Mouse (Mus musculus): ENCODE data around the gene Sox13. TPM values are rescaled to one million over a fixed set of nuclear protein-coding genes. Genes with fewer than 3 reads are reported as not detected.

The Sox13 gene
- 4.3 and 5.8 TPM in 2 replicates for polyA plus RNA-seq (2015; fragmentation: Nextera tagmentation; extraction: Ambion mirVana)

- peak within 1 kb of the TSS; percentile 90 for H3K27ac ChIP-seq (ENCODE audit: low read length)
- H3K36me3 ChIP-seq (ENCODE audit: control insufficient read depth, insufficient read depth) = no peaks in the 10 kb centered on the region
- WGBS = under 1% methylated on average over 119 of the region's 128 CpGs
- no peaks in the 10 kb centered on the region for H3K9me3 ChIP-seq (replicated peaks; ENCODE audit: control insufficient read depth, low read length)
- peak within 1 kb of the TSS; percentile 89 for H3K9ac ChIP-seq (ENCODE audit: low read length)
- peak within 1 kb of the TSS; percentile 84 for H3K4me3 ChIP-seq (ENCODE audit: low read length)
- H3K27me3 ChIP-seq (ENCODE audit: control insufficient read depth, insufficient read depth, low read length) = no peaks in the 10 kb centered on the region
- ATAC-seq (replicated peaks; ENCODE audit: extremely low read depth, insufficient read depth, low FRiP score) = peak; percentile 77
- peak within 1 kb of the TSS; percentile 99 for H3K4me2 ChIP-seq (ENCODE audit: low read depth, low read length)
- H3K4me1 ChIP-seq (ENCODE audit: control insufficient read depth, insufficient read depth, low read length) = peaks cover 14% of the 10 kb centered on the region; the same call in 1 of the 2 replicates
Observed at GRCm38 (mm10) chr1:133423543-133424480, at the start of gene Sox13. Gene Sox13, minus strand, starts transcription at chr1:133424377.

- H3K27ac ChIP-seq (ENCODE audit: low read length) = peak overlapping the region; percentile 67
- H3K9me3 ChIP-seq (replicated peaks; ENCODE audit: control insufficient read depth, low read length) = no peaks in the 10 kb centered on the region
Observed at GRCm38 (mm10) chr1:133471556-133471955, 47.4 kb upstream of the Sox13 start.

GRCm38 (mm10) chr1:133471086-133471485 is 46.9 kb upstream of the Sox13 start:
- peak overlapping the region; percentile 76 for H3K27ac ChIP-seq (ENCODE audit: low read length)
- no peaks in the 10 kb centered on the region for H3K9me3 ChIP-seq (replicated peaks; ENCODE audit: control insufficient read depth, low read length)
- no peaks in the 10 kb centered on the region for H3K27me3 ChIP-seq (ENCODE audit: control insufficient read depth, insufficient read depth, low read length)
- H3K4me2 ChIP-seq (ENCODE audit: low read depth, low read length) = no peak overlapping the region
- WGBS = 55% methylated on average over 7 of the region's 7 CpGs
- no peaks in the 10 kb centered on the region for H3K36me3 ChIP-seq (ENCODE audit: control insufficient read depth, insufficient read depth)
- peaks cover 4% of the 10 kb centered on the region for H3K4me1 ChIP-seq (ENCODE audit: control insufficient read depth, insufficient read depth, low read length)
- no peak overlapping the region for H3K4me3 ChIP-seq (ENCODE audit: low read length)
- peak; percentile 77 for ATAC-seq (replicated peaks; ENCODE audit: extremely low read depth, insufficient read depth, low FRiP score)
- no peak overlapping the region for H3K9ac ChIP-seq (ENCODE audit: low read length)

More at GRCm38 (mm10) chr1:133471556-133471955, 47.4 kb upstream of the Sox13 start:
- no peak overlapping the region for H3K9ac ChIP-seq (ENCODE audit: low read length)
- H3K36me3 ChIP-seq (ENCODE audit: control insufficient read depth, insufficient read depth) = no peaks in the 10 kb centered on the region
- H3K27me3 ChIP-seq (ENCODE audit: control insufficient read depth, insufficient read depth, low read length) = no peaks in the 10 kb centered on the region
- WGBS = 22% methylated on average over 2 of the region's 2 CpGs
- H3K4me1 ChIP-seq (ENCODE audit: control insufficient read depth, insufficient read depth, low read length) = peaks cover 4% of the 10 kb centered on the region
- no peak overlapping the region for H3K4me2 ChIP-seq (ENCODE audit: low read depth, low read length)
- no peak overlapping the region for H3K4me3 ChIP-seq (ENCODE audit: low read length)
- no peak for ATAC-seq (replicated peaks; ENCODE audit: extremely low read depth, insufficient read depth, low FRiP score)

- H3K9me3 ChIP-seq (replicated peaks; ENCODE audit: control insufficient read depth, low read length) = no peaks in the 10 kb centered on the region
- WGBS = 42% methylated on average over 10 of the region's 10 CpGs
- no peaks in the 10 kb centered on the region for H3K36me3 ChIP-seq (ENCODE audit: control insufficient read depth, insufficient read depth)
- peak; percentile 75 for ATAC-seq (replicated peaks; ENCODE audit: extremely low read depth, insufficient read depth, low FRiP score)
- peak overlapping the region; percentile 14 for H3K9ac ChIP-seq (ENCODE audit: low read length)
- H3K4me1 ChIP-seq (ENCODE audit: control insufficient read depth, insufficient read depth, low read length) = peaks cover 4% of the 10 kb centered on the region
- 0 out of 2 replicates have a peak overlapping the region, but pooled peaks have one; percentile 19 for H3K4me2 ChIP-seq (ENCODE audit: low read depth, low read length)
- H3K4me3 ChIP-seq (ENCODE audit: low read length) = no peak overlapping the region
- no peaks in the 10 kb centered on the region for H3K27me3 ChIP-seq (ENCODE audit: control insufficient read depth, insufficient read depth, low read length)
- peak overlapping the region; percentile 76 for H3K27ac ChIP-seq (ENCODE audit: low read length)
Observed at GRCm38 (mm10) chr1:133470242-133471025, 46.3 kb upstream of the Sox13 start.

DNA sequence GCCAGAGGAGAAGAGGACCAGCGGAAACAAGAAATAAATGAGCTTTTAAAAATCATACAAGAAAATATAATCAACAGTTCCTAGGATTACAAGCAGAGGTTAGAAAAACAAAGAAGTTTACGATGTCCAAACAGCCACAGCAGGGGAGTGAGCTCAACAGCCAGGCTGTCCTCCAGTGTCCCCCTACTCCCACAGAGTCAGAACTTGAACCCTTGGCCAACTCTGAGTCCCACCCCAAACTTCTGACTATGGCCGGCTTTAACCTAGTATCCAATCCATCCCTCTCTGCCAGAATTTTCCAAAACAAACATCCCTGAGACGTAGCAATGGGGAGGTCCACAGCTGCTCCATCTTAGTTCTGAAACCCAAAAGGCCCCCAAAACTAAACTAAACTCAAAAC is 45.0 kb upstream of the Sox13 start:
- 68% methylated on average over 4 of the region's 4 CpGs for WGBS
- Histone ChIP-seq H3K27ac (ENCODE audit: low read length) (0 out of 2 replicates have a peak overlapping the region, but pooled peaks have one; percentile 11), H3K4me2 (ENCODE audit: low read depth, low read length) (no peak overlapping the region), H3K36me3 (ENCODE audit: control insufficient read depth, insufficient read depth) (no peaks in the 10 kb centered on the region), H3K4me3 (ENCODE audit: low read length) (no peak overlapping the region), H3K27me3 (ENCODE audit: control insufficient read depth, insufficient read depth, low read length) (no peaks in the 10 kb centered on the region), H3K9me3 (replicated peaks; ENCODE audit: control insufficient read depth, low read length) (no peaks in the 10 kb centered on the region), H3K9ac (ENCODE audit: low read length) (no peak overlapping the region), H3K4me1 (ENCODE audit: control insufficient read depth, insufficient read depth, low read length) (peaks cover 8% of the 10 kb centered on the region)
- no peak for ATAC-seq (replicated peaks; ENCODE audit: extremely low read depth, insufficient read depth, low FRiP score)

DNA sequence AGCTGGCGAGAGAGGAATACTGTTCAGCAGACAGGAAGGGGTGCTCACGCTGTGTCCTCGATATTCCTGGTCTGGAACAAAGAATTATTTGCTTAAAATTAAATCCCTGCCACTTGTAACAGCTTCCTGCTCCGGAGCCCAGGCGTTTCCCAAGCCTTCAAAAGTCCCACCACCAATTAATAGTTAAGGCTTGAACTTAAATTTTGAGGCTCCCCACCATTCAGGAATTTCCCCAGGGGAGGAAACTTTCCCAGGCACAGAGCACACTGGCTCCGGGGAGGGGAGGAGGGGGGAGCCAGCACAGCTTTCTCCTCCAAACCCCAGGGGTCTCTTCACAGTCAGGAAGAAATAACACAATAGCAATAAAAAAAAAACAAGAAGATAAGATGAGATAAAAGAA is 44.6 kb upstream of the Sox13 start:
- Histone ChIP-seq H3K27me3 (ENCODE audit: control insufficient read depth, insufficient read depth, low read length) (no peaks in the 10 kb centered on the region), H3K36me3 (ENCODE audit: control insufficient read depth, insufficient read depth) (no peaks in the 10 kb centered on the region), H3K4me3 (ENCODE audit: low read length) (no peak overlapping the region), H3K4me1 (ENCODE audit: control insufficient read depth, insufficient read depth, low read length) (peaks cover 8% of the 10 kb centered on the region), H3K9me3 (replicated peaks; ENCODE audit: control insufficient read depth, low read length) (no peaks in the 10 kb centered on the region), H3K4me2 (ENCODE audit: low read depth, low read length) (no peak overlapping the region), H3K9ac (ENCODE audit: low read length) (no peak overlapping the region), H3K27ac (ENCODE audit: low read length) (no peak overlapping the region)
- no peak for ATAC-seq (replicated peaks; ENCODE audit: extremely low read depth, insufficient read depth, low FRiP score)
- whole genome bisulfite sequencing = 48% methylated on average over 6 of the region's 6 CpGs

GRCm38 (mm10) chr1:133467905-133468304 is 43.7 kb upstream of the Sox13 start:
- Histone ChIP-seq H3K9ac (ENCODE audit: low read length) (no peak overlapping the region), H3K4me3 (ENCODE audit: low read length) (no peak overlapping the region), H3K27me3 (ENCODE audit: control insufficient read depth, insufficient read depth, low read length) (no peaks in the 10 kb centered on the region), H3K36me3 (ENCODE audit: control insufficient read depth, insufficient read depth) (no peaks in the 10 kb centered on the region), H3K4me1 (ENCODE audit: control insufficient read depth, insufficient read depth, low read length) (peaks cover 8% of the 10 kb centered on the region), H3K9me3 (replicated peaks; ENCODE audit: control insufficient read depth, low read length) (no peaks in the 10 kb centered on the region), H3K4me2 (ENCODE audit: low read depth, low read length) (no peak overlapping the region), H3K27ac (ENCODE audit: low read length) (no peak overlapping the region)
- WGBS = 64% methylated on average over 8 of the region's 8 CpGs
- no peak for ATAC-seq (replicated peaks; ENCODE audit: extremely low read depth, insufficient read depth, low FRiP score)

DNA sequence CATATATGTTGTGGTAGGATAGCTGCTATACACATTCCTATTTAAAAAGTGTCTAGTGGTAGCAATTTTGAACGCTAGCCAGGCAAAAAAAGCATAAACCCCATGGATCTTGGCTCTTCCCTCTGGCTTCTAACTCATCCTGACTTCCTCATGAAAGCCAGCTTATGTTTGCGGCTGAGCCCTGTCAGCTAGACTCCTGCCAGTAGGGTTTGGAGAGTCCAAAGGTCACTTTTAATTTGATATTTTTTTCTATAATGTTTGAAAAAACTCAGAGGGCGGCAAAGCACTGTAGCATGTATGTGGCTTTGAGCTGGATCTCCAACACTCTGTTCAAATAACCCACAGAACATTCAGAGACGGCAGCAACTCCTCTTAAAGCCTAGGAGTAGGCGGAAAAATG is 39.0 kb upstream of the Sox13 start:
- Histone ChIP-seq H3K27me3 (ENCODE audit: control insufficient read depth, insufficient read depth, low read length) (no peaks in the 10 kb centered on the region), H3K9ac (ENCODE audit: low read length) (no peak overlapping the region), H3K27ac (ENCODE audit: low read length) (no peak overlapping the region), H3K4me2 (ENCODE audit: low read depth, low read length) (no peak overlapping the region), H3K4me3 (ENCODE audit: low read length) (no peak overlapping the region), H3K36me3 (ENCODE audit: control insufficient read depth, insufficient read depth) (no peaks in the 10 kb centered on the region), H3K9me3 (replicated peaks; ENCODE audit: control insufficient read depth, low read length) (no peaks in the 10 kb centered on the region), H3K4me1 (ENCODE audit: control insufficient read depth, insufficient read depth, low read length) (peaks cover 3% of the 10 kb centered on the region; the same call in 1 of the 2 replicates)
- ATAC-seq (replicated peaks; ENCODE audit: extremely low read depth, insufficient read depth, low FRiP score) = no peak
- 79% methylated on average over 5 of the region's 5 CpGs for WGBS
